Mouse (Mus musculus): ENCODE results near the gene Nt5dc2.
A peak's percentile ranks its signal among the peaks of the same experiment; 100 is the strongest.

The Nt5dc2 gene

DNA sequence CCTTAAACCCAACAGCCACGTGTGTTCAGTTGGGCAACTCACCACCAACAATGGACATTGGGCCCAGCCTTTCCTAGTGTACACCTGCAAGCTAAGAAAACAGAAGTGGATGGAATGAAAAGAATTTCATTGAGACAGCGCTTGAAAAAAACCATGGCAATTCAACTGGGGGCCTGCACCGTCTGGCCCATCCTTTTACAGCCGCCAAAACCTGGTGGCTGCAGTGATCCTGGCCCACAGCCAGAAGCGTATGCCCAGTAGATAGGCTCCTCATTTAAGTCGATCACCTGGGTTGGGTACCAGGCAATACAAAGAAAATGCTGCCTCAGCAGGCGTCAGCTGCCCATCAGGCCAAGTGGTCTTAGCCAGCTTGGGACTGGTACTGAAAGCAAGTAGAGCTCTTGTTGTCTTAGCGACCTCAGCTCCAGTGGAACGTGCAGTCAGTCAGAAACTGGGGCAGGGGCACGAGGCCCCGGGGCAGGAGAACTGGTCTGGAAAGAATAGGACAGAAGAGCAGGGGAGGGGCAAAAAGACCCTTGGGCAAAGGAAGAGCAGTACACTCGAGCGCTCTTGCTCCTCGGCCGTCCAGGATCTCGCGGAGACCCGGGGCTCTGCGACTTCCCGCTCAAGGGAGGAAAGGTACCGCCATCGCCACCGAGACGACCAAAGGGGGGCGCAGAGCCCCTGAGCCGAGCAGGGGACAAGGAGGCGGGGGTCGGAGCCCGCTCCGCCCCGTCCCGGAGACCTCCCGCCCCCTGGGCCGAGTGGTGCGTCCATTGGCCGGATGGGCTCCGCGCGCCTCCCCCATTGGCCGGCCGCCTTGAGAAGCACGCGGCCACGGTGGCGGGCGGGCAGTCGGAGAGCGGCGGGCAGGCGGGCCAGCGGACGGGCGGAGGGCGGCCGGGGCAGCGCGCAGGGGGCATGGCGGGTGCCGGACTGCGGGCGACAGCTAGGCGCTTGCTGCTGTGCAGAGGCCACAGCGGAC is at the start of gene Nt5dc2:
Gene Nt5dc2 (plus strand): TSS at position 818 of the 985 bp plus-strand sequence.
- peak; percentile 79 for DNase-seq

DNA sequence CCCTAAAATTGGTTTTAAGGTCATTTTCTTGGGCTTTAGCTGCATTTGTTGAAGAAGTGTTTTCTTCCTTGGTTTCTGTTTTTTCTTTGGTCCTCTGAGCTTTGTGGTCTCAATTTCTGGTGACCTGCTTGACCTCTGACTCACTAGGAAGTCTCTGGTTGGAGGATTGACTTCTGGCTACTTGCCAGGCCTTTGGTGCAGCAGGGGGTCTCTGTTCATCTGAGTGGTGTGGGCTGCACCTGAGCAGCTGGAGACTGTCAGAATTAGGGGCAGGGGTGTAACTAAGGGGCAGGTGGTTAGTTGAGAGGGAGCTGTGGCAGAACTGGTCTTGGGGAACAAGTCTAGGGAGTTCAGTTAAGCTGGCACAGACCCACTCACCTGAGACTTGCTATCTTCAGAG is 49.7 kb upstream of the Nt5dc2 start:
- DNase-seq: no peak

DNA sequence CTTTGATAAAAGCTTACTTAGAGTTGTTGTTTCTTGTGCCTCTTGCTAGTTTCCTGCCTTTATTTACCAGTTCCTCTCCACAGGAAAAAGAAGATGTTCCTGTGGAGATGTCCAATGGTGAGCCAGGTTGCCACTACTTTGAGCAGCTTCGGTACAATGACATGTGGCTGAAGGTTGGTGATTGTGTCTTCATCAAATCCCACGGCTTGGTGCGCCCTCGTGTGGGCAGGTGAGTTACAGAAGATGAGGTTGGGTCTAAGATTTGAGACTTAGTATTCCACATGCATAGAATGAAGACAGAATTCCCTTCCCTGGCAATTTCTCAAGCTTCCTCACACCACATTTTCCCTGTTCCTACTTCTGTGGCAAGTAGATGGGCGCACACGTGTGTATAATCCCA is 43.4 kb upstream of the Nt5dc2 start:
- DNase-seq: no peak

DNA sequence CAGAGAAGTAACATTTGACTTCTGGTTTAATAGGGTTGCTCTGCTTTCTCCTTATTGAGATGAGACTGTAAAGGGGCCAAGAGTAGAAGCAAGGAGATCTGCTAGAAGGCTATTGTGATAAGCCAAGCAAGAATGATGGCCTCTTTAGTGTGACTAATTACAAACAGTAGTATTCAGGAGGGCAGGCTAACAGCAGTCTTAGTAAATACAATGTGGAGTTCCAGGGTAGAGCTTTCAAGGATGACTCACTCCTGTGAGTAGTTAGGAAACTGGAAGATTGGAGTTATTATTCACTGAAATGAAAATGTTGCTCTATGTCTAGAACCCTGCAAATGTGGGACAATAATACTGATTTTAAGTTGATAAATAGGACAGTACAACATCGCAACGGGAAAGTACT is 42.3 kb upstream of the Nt5dc2 start:
- DNase-seq: no peak

DNA sequence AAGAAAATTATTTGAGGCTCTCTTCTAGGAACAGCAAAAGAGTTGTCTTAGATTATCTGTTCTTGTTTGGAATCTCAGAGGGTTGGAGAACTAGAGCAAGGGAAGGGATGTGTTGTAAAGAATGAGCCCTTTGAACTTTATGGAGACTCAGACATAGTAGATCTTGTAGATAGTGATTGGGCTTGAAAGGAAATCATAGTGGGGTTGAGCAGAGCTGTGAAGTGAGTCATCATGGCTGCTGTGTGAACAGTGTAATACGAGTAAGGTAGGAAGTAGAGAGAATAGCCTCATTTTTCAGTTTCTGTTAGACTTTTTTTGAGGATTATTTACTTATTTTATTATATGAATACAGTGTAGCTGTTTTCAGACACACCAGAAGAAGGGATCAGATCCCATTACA is 40.9 kb upstream of the Nt5dc2 start:
- DNase-seq: no peak

DNA sequence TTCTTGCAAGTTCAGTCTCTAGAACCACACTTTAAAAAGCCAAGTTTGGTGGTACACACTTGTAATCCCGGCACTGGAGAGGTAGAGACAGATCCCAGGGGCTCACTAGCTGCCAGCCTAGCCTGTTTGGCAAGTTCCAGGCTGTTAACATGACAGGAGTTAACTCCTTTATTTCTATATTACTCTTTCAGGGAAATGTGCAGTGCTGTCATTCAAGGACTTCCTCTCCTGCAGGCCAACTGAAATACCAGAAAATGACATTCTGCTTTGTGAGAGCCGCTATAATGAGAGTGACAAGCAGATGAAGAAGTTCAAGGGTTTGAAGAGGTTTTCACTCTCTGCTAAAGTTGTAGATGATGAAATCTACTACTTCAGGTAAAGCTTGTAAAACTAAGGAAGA is 25.7 kb upstream of the Nt5dc2 start:
- no peak for DNase-seq

DNA sequence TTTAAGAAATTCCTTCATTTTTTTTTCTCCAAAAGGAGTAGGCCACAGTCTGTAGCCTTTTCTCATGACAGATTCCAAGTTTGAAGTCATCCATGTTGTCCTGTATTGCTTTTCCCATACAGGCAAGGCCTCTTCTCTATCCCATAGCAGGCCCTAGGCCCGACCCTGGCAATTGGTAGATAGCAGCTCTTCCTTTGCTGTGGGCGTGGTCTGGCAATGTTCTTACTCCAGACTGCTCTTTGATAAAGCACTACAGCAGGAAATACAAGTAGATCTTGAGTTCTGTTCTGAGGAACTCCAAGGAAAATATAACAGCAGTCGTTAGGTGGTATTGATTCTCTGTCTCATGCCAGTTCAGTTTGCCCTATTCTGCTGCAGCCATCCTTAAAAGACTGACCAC is 20.2 kb upstream of the Nt5dc2 start:
- no peak for DNase-seq

DNA sequence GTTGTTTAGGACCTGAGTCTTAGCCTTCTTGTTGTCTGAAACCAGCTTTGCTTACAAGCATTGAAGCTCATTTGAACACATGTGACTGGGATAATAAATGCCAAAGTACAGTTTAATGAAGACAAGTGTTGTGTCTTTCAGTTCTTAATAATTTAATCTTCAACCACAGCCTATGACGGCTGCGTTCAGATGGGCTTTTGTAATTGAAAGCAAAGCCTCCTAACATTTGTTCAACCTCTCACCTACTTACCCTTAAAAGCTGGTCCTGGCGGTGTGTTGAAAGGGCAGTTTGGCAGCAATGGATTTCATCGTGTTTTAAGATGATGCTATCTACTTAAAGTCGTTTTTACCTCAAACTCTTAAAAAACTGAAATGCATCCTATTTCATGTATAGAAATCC is 18.7 kb upstream of the Nt5dc2 start:
- DNase-seq: no peak

DNA sequence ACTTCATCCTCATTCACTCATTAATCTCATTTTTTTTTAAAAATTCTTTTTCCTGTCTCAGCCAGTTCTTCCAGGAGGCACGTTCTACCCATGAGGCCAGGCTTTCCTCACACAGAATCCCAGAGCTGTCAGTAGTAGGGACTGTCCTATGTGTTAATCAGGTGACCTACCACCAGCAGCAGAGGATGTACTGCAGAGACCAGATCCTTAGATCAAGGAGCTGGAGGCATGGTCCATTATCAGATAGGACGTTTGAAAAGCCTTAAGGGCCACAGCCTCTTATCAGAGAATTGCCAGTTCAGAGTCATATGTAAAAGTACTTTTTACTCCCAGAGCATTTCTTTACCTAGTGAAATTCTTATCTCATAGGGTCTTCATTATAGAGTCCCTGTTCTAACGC is 16.8 kb upstream of the Nt5dc2 start:
- no peak for DNase-seq

DNA sequence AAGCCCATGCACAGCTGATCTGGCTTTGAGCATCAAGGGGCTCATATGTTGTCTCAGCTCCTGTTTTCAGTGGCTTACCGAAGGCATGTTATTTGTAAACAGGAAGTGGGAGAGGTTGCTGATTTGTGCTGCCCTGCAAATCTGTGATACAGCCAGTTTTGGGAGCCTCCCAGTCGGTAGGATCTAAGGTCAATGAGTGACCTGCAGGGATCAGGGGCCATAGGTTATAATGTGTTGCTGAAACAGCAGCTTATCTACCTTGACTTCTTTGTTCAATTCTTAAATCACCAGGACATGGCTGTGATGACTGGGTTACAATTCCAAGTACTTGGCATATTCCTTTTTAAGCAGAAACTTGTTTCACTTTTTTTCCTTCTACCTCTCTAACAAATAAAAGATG is 15.3 kb upstream of the Nt5dc2 start:
- no peak for DNase-seq

DNA sequence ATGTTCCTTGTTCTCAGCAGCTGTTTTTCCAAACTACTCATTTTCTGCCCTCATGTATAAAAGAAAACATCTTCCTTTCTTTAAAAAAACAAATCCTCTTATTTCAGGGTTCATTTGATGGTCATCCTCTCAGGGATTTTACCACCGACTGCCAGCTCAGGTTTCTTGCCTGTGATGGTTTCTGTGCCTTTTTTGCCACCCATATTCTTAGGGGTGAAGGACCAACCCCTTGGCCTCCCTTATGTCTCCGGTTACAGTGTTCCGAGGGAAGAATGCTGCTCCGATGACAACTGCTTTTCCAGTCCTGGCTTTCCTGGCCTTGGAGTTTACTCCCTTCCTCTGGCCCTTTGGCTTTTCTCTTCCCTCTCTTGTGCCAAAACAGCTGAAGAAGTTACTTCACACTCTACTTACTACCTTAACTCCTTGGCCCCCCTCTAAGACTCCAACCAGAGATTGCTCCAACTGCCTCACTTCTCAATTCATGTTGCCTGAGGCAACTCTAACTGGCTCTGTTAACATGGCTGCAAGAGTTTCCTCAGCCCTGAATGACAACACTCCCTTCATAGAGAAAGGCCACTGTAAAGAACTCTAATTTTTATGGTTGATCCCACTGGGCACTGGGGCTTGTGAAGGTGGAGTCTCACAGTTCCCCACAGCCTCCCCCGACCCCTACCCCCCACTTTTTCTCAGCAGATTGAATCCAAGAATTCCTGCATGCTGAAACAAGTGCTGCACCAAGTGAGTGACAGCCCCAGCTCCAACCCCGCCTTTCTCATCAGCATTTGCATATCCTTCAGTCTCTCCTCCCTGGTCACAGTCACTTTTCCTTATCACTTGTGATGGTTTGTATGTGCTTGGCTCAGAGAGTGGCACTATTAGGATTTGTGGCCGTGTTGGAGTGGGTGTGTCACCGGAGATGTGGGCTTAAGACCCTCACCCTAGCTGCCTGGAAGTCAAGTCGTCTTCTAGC is 5.5 kb upstream of the Nt5dc2 start:
- DNase-seq: no peak

DNA sequence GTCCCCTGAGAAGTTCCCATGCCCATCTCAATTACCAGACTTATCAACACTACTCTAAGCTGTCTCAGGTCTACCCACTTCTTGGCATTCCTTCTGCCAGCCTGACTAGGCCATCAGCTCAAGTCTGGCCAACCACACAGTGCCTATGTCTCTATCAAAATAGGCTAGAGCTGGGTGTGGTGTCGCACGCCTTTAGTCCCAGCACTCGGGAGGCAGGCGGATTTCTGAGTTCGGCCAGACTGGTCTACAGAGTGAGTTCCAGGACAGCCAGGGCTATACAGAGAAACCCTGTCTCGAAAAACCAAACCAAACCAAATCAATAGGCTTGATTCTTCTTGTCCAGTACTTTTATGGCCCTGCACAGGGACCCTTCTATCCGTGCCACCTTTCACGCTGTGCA is 4.0 kb upstream of the Nt5dc2 start:
- no peak for DNase-seq

DNA sequence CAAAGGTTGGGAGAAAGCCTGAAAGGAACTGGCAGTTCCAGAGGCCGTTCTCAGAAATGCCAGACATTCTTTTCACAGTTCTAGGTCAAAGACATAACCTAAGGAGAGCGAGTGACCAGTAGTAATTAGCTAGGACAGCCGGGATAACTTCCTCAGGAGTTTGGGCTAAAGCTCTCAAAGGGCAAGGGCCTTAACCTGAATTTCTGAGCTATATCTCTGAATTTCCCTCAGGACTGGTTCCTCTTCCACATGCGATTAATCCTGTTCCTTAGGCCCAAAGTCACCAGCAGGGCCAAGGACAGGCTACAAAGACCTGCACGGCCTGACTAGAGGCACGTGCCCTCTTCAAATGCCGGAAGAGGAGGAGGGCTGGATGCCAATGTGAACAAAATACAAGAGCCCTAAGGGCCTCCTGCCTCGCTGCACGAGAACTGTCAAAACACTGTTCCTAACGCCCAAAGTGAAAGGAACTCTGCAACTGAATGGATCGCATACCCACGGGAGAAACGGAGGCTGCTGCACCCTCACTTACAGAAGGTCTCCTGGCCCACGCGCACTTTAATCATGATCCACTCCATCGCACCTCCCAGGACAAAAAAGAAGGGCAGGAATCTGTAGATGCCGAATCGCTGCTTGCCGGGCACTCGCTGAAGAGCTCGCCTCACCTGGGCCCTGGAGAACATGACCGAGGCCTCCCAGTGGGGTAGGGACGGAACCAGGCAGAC is 2.6 kb upstream of the Nt5dc2 start:
- no peak for DNase-seq

DNA sequence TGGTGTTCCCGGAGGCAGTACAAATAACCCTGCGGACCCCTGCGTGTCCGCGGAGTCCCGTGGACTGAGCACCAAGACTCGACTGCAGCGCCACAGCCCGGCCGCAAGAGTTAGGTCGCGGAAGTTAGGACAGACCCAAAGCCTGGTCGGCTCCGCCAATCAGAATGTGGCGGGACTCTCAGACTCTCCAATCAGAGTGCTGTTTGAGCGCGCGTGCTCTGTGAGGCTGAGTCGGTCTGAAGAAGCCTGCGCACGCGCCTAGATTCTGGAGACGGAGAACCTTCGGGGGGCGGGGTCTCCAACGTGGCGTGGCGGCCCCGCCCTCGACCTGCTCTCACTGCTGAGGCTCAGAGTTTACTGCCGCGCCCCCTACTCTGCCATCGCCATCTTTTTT is 2.0 kb upstream of the Nt5dc2 start, which contains the start of gene Smim4:
Gene Smim4 (minus strand): TSS at position 131 of the 394 bp plus-strand sequence.
- peak; percentile 96 for DNase-seq

DNA sequence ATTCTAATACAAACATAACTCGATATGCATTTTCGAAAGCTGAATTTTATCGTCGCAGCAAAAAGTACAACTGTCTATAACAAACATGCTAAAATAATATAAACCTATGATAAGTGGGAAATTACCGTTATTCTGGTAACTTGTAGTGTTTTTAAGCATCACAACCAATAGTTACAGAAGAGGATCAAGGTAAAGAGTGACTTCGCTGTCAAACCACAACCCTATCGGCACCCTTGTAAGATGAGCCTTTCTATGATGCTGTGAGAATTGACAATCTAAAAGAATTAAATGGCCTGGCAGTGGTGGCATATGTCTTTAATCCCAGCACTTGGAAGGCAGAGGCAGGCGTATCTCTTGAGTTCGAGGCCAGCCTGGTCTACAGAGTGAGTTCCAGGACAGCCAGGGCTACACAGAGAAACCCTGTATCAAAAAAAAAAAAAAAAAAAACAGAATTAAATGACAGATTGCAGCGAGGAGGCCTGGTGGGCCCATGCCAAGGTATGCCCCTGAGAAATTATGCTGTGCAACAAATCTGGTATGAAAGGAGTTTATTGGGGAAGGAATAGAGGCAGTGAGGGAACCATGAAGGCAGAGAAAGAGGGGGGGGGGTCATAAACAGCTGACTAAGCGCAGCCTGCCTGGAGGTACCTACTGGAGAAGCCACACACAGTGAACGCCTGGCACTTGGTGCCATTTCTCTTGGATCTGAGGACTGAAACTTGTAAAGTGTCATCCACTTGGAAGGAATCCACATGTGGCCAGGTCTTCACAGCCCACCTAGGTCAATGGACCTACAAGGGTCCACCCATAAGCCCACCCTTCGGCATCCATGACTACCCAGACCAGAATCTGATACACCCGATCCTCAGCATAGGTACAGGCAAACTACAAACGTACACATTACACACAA is 1.3 kb upstream of the Nt5dc2 start:
- no peak for DNase-seq

DNA sequence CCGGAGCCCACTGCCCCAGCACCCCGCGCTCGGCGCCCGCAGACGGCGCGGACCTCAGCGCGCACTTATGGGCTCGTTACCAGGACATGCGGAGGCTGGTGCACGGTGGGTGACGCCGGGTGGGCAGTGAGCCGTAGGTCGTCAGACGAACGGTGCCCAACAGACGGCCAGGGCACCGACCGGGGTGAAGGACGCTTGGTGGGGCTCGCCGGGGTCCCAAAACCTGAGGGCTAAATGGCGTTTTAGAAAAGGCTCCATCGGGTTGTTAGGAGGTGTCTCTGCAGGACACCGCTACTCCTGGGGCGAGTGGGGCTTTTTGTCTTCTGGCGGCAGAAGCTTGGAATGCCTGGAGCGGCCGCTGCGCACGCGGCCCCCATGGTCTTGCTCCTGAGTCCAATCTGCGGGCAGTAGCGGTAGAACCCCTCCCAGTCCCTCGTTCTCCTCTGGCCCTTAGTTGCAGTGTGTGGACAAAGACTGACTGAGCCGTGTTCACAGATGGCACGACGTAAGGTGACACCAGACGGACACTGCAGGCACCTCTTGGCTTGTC is 494 bp downstream of the Nt5dc2 start:
- DNase-seq: no peak

DNA sequence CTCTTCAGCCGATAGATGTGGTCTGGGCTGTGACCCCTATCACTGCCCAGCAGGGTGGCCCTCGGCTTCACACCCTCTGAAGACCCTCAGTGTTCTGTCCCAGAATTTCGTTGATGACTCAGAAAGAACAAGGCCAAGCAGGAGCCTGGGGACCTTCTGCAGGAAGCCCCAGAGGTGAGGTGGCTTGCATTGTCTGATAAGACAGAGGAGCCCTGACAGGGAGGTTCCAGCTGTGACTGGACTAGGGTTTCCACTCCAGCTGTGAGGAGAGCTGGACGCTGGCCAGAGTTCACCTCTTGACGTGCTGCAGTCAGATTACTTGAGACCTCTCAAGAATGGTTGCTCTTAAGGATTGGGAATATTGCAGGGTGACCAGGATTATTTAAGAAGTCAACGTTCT is 1.2 kb downstream of the Nt5dc2 start:
- DNase-seq: no peak

DNA sequence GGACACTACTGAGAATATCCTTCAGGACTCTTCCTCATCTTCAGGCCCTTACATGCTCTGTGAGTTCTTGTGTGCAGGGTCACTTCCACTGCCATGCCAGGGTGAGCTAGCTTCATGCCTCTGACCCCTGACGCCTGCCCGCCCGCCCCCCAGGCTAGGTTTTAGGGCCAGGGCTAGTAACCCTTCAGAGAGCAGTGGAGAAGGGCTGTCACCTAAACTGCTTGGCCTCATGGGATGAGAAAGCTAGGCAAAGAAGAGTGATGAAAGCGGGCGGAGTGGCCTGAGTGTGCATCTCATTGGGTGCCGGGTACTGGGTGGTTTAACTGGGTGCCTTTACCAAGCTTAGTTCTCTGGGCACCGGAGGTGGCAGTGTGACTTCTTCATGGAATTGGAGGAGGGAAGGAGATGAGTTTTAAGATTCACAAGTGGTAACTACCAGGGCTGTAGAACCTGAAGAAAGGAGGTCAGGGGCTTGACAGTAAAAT is 1.7 kb downstream of the Nt5dc2 start:
- DNase-seq: no peak

DNA sequence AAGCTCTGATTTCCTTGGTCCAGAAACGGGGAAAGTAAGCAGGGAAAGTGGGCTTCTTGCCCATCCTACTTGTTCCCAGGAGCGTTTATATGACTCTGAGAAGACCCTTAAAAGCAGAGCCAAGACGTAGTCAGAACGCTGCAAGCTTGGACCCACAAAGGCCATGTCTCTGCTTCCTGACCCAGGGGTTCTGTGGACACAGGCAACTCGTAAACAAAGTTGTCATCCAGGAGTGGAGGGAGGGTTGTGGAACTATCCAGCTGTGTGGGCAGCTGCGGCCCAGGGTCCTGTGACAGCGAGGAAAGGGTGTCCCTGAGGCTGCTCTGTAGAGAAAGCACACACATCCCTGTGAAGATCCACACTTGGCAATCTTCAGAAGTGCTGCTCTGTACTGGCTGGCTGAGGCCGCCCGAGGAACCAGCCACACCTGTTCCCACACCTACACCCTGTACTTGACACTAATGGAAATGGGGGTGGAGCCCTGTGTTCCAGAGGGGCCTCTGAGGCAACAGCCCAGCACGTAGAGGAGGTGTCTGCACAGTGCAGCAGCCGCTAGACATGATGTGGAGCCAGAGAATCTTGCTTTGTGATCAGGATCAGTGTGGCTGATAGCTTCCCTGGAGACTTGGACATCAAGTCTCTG is 2.3 kb downstream of the Nt5dc2 start:
- DNase-seq: no peak
